Mouse (Mus musculus) cerebellum, adult 9-10 months (tissue): ENCODE data around the gene Hs3st3a1.

Source experiments
- DNase-seq: peaks from one replicate; pipeline ENCODE4 v3.0.0; 2022

The Hs3st3a1 gene

GRCm38 (mm10) chr11:64434611-64435545 is at the start of gene Hs3st3a1:
TSS of gene Hs3st3a1 (plus strand) at chr11:64435332.
- DNase-seq = no peak

GRCm38 (mm10) chr11:64386333-64386732 is 48.8 kb upstream of the Hs3st3a1 start:
- DNase-seq = no peak

GRCm38 (mm10) chr11:64396331-64396881 is 38.7 kb upstream of the Hs3st3a1 start:
- DNase-seq = no peak

- no peak for DNase-seq
Observed at GRCm38 (mm10) chr11:64396949-64397348, 38.2 kb upstream of the Hs3st3a1 start.

- DNase-seq = no peak
Observed at GRCm38 (mm10) chr11:64397612-64398011, 37.5 kb upstream of the Hs3st3a1 start.

GRCm38 (mm10) chr11:64400534-64401093 is 34.5 kb upstream of the Hs3st3a1 start:
- DNase-seq = no peak

GRCm38 (mm10) chr11:64418969-64419368 is 16.2 kb upstream of the Hs3st3a1 start:
- no peak for DNase-seq

GRCm38 (mm10) chr11:64435546-64436411 is 647 bp downstream of the Hs3st3a1 start:
- DNase-seq = no peak

GRCm38 (mm10) chr11:64436412-64436727 is 1.2 kb downstream of the Hs3st3a1 start, which contains the start of gene F930015N05Rik:
TSS of gene F930015N05Rik (minus strand) at chr11:64436653.
- DNase-seq = no peak

- DNase-seq = no peak
Observed at GRCm38 (mm10) chr11:64436791-64437298, 1.7 kb downstream of the Hs3st3a1 start.

- DNase-seq = no peak
Observed at GRCm38 (mm10) chr11:64437721-64438120, 2.6 kb downstream of the Hs3st3a1 start.

- no peak for DNase-seq
Observed at GRCm38 (mm10) chr11:64438909-64439308, 3.8 kb downstream of the Hs3st3a1 start.

- DNase-seq = peak; percentile 48
Observed at GRCm38 (mm10) chr11:64442119-64442518, 7.0 kb downstream of the Hs3st3a1 start.

GRCm38 (mm10) chr11:64442701-64443100 is 7.6 kb downstream of the Hs3st3a1 start:
- no peak for DNase-seq

GRCm38 (mm10) chr11:64445227-64445626 is 10.1 kb downstream of the Hs3st3a1 start:
- DNase-seq = no peak

- DNase-seq = no peak
Observed at GRCm38 (mm10) chr11:64448586-64449315, 13.6 kb downstream of the Hs3st3a1 start.

GRCm38 (mm10) chr11:64461746-64462145 is 26.6 kb downstream of the Hs3st3a1 start:
- DNase-seq = no peak

- DNase-seq = no peak
Observed at GRCm38 (mm10) chr11:64468737-64469136, 33.6 kb downstream of the Hs3st3a1 start.

GRCm38 (mm10) chr11:64470689-64471088 is 35.6 kb downstream of the Hs3st3a1 start:
- DNase-seq = no peak

GRCm38 (mm10) chr11:64473679-64474078 is 38.5 kb downstream of the Hs3st3a1 start:
- DNase-seq = no peak

GRCm38 (mm10) chr11:64481445-64481844 is 46.3 kb downstream of the Hs3st3a1 start:
- DNase-seq = no peak
